Mouse (Mus musculus) frontal cortex, postnatal 10 days (tissue): ENCODE data around the gene Rimbp3.
A peak's percentile ranks its signal among the peaks of the same experiment; 100 is the strongest.
"Not testable (repeated sequence)": the region's sequence is repeated elsewhere in the genome, so short reads cannot be mapped to it uniquely, and the experiment has no call there.

ENCODE experiments used
- DNase-seq, 2 experiments: peaks; one replicate each; pipeline ENCODE4 v3.0.0; 2022; ENCODE audit warnings: low spot score in 2 of 2, mixed read lengths in 1 of 2

Rimbp3 gene

DNA sequence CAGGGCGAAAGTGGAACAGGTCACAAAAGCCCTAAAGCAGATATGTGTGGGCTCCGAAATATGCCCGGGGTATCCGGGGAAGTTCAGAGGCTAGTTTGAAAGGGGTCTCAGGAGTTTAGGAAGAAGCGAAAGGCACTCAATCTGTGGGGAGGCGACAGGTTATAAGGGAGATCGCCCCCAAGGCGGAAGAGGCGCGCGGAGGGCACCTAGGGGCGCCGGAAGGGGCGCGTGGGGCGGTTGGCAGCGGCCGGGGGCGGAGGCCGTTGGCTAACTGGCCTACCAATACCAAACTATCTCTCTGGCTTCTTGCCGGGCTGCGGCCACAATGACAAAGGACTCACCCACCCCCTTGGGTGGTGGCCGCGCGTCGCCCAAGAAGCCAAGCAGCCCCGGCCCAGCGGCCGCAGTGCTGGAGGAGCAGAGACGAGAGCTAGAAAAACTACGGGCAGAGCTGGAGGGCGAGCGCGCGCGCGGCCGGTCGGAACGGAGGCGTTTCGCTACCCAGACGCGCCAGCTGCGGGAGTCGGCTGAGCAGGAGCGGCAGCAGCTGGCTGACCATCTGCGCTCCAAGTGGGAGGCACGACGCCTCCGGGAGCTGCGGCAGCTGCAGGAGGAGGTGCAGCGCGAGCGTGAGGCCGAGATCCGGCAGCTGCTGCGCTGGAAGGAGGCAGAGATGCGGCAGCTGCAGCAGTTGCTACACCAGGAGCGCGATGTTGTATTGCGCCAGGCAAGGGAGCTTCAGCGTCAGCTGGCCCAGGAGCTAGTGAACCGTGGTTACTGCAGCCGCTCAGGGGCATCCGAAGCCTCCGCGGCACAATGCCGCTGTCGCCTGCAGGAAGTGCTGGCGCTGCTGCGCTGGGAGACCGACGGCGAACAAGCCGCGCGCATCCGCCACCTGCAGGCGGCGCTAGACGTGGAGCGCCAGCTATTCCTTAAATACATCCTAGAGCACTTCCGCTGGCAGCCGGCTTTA lies at the start of gene Rimbp3:
Gene Rimbp3, plus strand, starts transcription at position 215 of the 973 bp plus-strand sequence.
- peak; percentile 72 to 84 for DNase-seq

- not testable (repeated sequence) for DNase-seq
These were observed 42.9 kb upstream of the Rimbp3 start for GRCm38 (mm10) chr16:17165478-17165877.

GRCm38 (mm10) chr16:17167179-17167578 lies 41.2 kb upstream of the Rimbp3 start:
- no peak for DNase-seq

DNA sequence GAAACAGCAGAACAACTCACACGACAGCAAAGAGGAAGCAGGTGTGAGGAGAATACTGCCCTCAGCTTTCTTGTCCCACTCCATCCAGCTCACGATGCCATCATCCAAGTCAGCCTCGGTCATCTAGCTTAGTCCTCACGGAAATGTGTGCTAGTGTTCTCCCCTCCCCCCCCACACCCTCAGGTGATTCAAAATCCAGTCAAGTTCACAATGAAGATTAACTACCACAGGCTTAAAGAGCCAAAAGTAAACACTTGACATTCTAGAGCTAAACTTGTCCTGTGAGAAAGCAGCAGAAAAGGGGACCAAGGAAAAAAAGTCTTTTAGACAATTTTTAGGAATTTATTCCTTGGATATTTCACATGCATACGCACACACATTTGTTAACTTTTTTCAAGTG lies 40.4 kb upstream of the Rimbp3 start:
- DNase-seq, result no peak

- DNase-seq, result no peak
These were observed 32.6 kb upstream of the Rimbp3 start for GRCm38 (mm10) chr16:17175765-17176164.

- no peak for DNase-seq
These were observed 30.7 kb upstream of the Rimbp3 start for GRCm38 (mm10) chr16:17177623-17178170.

DNA sequence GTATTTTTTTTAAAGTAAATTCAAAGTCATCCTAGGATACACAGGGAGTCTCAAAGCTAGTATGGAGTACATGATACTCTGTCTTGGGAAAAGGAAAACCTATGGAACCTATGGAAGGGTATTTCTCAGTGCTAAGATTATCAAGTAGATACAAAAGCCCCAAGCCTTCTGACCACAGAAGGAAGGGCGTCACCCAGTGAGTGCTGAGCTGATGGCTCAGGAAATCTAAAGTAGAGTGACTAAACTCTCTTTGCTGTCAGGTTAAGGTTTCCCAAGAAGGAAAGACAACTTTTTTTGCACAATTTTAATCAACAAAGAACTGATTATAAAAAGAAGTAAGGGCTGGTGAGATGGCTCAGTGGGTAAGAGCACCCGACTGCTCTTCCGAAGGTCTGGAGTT lies 28.7 kb upstream of the Rimbp3 start:
- no peak for DNase-seq

GRCm38 (mm10) chr16:17181382-17181781 lies 27.0 kb upstream of the Rimbp3 start:
- DNase-seq, result no peak

GRCm38 (mm10) chr16:17182136-17182535 lies 26.3 kb upstream of the Rimbp3 start:
- no peak for DNase-seq

- no peak for DNase-seq
These were observed 25.4 kb upstream of the Rimbp3 start for GRCm38 (mm10) chr16:17183003-17183402.

DNA sequence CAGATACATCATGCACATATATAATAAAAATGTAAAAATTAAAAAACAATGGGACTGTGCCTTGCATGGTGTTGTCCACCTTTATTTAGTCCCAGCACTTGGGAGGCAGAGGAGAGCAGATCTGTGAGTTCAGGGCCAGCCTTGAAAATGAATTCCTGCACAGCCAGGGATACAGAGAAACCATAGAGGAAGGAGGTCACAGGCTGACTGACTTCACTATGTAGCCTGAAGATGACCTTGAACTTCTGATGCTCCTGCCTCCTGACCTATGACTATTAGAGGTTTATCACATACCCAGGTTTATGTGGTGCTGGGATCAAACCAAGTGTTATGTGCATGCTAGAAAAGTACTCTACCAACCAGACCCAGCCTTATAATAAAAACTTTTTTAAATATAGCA lies 22.9 kb upstream of the Rimbp3 start:
- DNase-seq, result no peak

GRCm38 (mm10) chr16:17193823-17194222 lies 14.6 kb upstream of the Rimbp3 start:
- no peak for DNase-seq

GRCm38 (mm10) chr16:17200121-17200952 lies 8.1 kb upstream of the Rimbp3 start:
- DNase-seq, result no peak

GRCm38 (mm10) chr16:17200953-17201707 lies 7.3 kb upstream of the Rimbp3 start:
- peak; percentile 74 to 84 for DNase-seq

- DNase-seq, result no peak
These were observed 6.4 kb upstream of the Rimbp3 start for GRCm38 (mm10) chr16:17201977-17202376.

- DNase-seq, result no peak
These were observed 5.9 kb upstream of the Rimbp3 start, which contains the start of gene Ube2l3 for GRCm38 (mm10) chr16:17202549-17202948. TSS of gene Ube2l3 (minus strand) at chr16:17202649.

DNA sequence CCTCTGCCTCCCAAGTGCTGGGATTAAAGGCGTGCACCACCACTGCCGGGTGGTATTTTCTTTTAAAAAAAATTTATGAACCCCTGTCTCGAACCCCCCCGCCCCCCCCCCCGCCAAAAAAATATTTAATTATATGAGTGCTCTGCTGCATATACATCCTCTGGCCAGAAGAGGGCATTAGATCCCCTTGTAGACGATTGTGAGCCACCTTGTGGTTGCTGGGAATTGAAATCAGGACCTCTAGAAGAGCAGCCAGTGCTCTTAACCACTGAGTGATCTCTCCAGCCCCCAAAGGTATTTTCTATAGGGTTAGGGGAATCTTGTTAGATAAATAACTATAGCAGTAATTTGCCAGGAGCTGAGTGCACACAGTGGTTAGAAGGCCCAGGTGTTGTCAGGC lies 3.4 kb upstream of the Rimbp3 start:
- DNase-seq, result no peak

DNA sequence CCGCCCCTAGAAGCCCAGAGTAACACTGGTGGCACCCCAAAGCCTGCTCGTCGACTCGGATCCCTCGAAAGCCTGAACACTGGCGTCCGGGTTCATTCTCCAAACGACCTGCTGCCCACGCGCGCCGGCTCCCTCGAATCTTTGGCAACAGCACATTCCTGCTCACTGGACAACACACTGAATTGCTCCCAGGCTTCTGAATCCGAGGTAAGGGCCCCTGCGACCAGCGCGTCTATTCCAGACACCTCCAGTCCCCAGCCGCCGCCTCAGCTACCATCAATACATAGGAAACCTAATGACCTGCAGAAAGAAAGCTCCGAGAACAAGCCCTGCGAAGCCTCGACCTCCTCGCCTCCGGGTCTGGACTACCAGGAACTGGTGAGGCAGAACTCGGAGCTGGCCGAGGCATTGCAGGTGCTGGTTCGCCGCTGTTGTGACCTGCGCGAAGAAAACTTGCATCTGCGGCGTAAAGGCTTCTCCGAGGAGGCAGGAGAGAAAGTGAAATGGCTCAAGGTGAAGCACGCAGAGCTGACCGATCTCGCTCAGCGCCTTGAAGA lies 1.1 kb downstream of the Rimbp3 start:
- no peak for DNase-seq

DNA sequence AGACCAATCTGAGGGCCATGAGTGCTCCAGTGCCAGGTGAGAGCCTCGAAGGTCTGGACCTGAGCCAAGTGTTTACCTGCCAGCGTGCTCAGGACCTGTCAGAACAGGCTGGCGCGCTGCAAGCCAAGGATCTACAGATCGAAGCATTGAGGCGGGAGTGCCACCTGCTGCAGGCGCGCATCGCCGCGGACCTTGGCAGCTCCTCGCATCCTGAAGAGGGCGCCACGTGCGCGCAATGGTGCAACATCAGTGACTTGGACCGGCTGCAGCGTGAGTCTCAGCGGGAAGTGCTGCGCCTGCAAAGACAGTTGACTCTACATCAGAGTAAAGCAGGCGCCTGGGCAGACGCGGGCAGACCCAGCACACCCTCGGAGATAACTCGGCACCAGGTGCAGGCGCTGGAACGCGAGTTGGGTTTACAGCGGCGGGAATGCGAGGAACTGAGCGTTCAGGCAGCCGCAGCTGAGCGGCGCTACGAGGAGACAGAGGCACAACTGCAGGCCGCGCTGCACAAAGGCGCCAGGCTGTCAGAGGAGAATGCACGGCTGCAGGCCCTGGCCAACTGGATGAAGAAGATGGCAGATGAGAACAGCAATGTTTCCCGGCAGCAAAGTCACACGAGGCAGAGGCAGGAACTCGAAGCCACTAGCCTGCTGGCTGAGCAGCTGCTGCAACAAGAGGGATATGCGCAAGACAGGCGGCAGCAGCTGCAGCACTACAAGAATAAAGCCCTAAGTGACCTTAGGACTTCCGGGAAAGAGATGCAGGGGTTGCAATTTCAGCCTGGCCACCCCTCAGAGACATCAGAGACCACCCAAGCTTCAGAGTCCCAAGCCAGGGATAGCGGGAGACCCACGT lies 1.8 kb downstream of the Rimbp3 start:
- peak; percentile 69 to 84 for DNase-seq
